10 mouse cellular contexts compared by ENCODE assay signal in genomic region chr11:18885729-18886325, GRCm38 (mm10).
DNase-seq lines count a peak whose midpoint lies in the region; ATAC-seq and TF ChIP-seq lines count a peak whose summit lies in the region.
"Had no signal": no experiment of that assay in that cellular context is flagged by ENCODE, and none has a peak within 500 bp of the region (broad histone marks: within the 10 kb centered on the region; RNA-seq: fewer than 3 reads in every experiment).

No protein-coding gene starts in this region.

- no peaks in the 10 kb centered on the region for H3K27me3 ChIP-seq in lung, embryonic 14.5 days (ENCODE audit: insufficient read depth, low read length)
- no peaks in the 10 kb centered on the region for H3K27me3 ChIP-seq in liver, adult 2 months (ENCODE audit: control insufficient read depth, insufficient read depth, low read length)
- H3K27me3 ChIP-seq in stomach, embryonic 16.5 days (ENCODE audit: control insufficient read depth, insufficient read depth, low read length) = no peaks in the 10 kb centered on the region

- no peaks in the 10 kb centered on the region for H3K9me3 ChIP-seq in lung, embryonic 14.5 days (ENCODE audit: low read depth, low read length)
- no peaks in the 10 kb centered on the region for H3K9me3 ChIP-seq in stomach, embryonic 16.5 days (replicated peaks; ENCODE audit: control insufficient read depth, low read length)
- H3K9me3 ChIP-seq: G1E had no signal

- H3K36me3 ChIP-seq in lung, embryonic 14.5 days (ENCODE audit: insufficient read depth) = peaks cover 46% of the 10 kb centered on the region
- H3K36me3 ChIP-seq in liver, adult 2 months (ENCODE audit: control insufficient read depth, insufficient read depth, low read length) = no peaks in the 10 kb centered on the region; the same call in none of the 2 replicates
- 0 out of 2 replicates have a peak, but pooled peaks cover 4% of the 10 kb centered on the region for H3K36me3 ChIP-seq in stomach, embryonic 16.5 days (ENCODE audit: control insufficient read depth, insufficient read depth, low read length)
- H3K36me3 ChIP-seq: G1E had no signal

- no peaks in the 10 kb centered on the region for H3K79me2 ChIP-seq in liver, adult 2 months (ENCODE audit: control insufficient read depth, insufficient read depth, low read length)

- no peak overlapping the region; the same call in 1 of the 2 replicates for H3K9ac ChIP-seq in lung, embryonic 14.5 days
- H3K9ac ChIP-seq in liver, adult 2 months (ENCODE audit: low read depth, low read length) = no peak overlapping the region
- 0 out of 2 replicates have a peak overlapping the region, but pooled peaks have one; percentile 36 for H3K9ac ChIP-seq in stomach, embryonic 16.5 days (ENCODE audit: low read length)

- no peak for TF ChIP-seq POLR2A in lung, adult 2 months (IDR thresholded peaks at IDR 0.05; ENCODE audit: borderline replicate concordance, extremely low read depth, low read depth, low read length)
- no peak for TF ChIP-seq POLR2A in liver, adult 2 months (IDR thresholded peaks at IDR 0.05; ENCODE audit: extremely low read depth, insufficient read depth, low read length)

- no peak overlapping the region for H3K4me2 ChIP-seq in lung, embryonic 14.5 days
- peak overlapping the region; percentile 14; the same call in 1 of the 2 replicates for H3K4me2 ChIP-seq in stomach, embryonic 16.5 days (ENCODE audit: low read depth, low read length)

- WGBS in lung, embryonic 14.5 days = 19% methylated on average over 9 of the region's 9 CpGs
- 44% methylated on average over 9 of the region's 9 CpGs for WGBS in lung, adult 2 months
- WGBS in liver, adult 2 months = 20% methylated on average over 9 of the region's 9 CpGs
- WGBS in stomach, embryonic 16.5 days = 17% methylated on average over 9 of the region's 9 CpGs

- no peak for TF ChIP-seq CTCF in lung, embryonic 14.5 days (IDR thresholded peaks at IDR 0.05; ENCODE audit: low read depth)
- no peak for TF ChIP-seq CTCF in lung, adult 2 months (IDR thresholded peaks at IDR 0.05; ENCODE audit: insufficient read depth, low read length)
- no peak for TF ChIP-seq CTCF in liver, adult 2 months (IDR thresholded peaks at IDR 0.05; ENCODE audit: low read depth, low read length)

- H3K27ac ChIP-seq in lung, embryonic 14.5 days (ENCODE audit: low read depth) = peak overlapping the region; percentile 54; the same call in 1 of the 2 replicates
- no peak overlapping the region for H3K27ac ChIP-seq in liver, adult 2 months (replicated peaks; ENCODE audit: insufficient read depth, low read depth, low read length)
- H3K27ac ChIP-seq in stomach, embryonic 16.5 days (ENCODE audit: low read length) = peak overlapping the region; percentile 75

- H3K4me3 ChIP-seq in lung, embryonic 14.5 days (ENCODE audit: low read depth, low read length) = no peak overlapping the region
- no peak overlapping the region for H3K4me3 ChIP-seq in lung, adult 2 months (replicated peaks; ENCODE audit: extremely low read depth, low read depth, low read length)
- no peak overlapping the region for H3K4me3 ChIP-seq in liver, adult 2 months (ENCODE audit: insufficient read depth, low read depth, low read length)
- no peak overlapping the region for H3K4me3 ChIP-seq in stomach, embryonic 16.5 days (replicated peaks; ENCODE audit: low read length)

- ATAC-seq in lung, embryonic 14.5 days (ENCODE audit: insufficient read depth) = no peak
- ATAC-seq in hematopoietic stem cell, adult 5-6 weeks (replicated peaks in 1 of 2; ENCODE audit: insufficient read depth in 1 of 2, low FRiP score in 2 of 2, low TSS enrichment in 1 of 2, low read depth in 1 of 2, poor library complexity in 2 of 2, severe bottlenecking in 2 of 2) = 0 out of 4 replicates have a peak, but pooled peaks have one; percentile 38 to 46
- peak; percentile 49; the same call in 1 of the 2 replicates for ATAC-seq in stomach, embryonic 16.5 days (ENCODE audit: insufficient read depth, low FRiP score)

- peaks cover 16% of the 10 kb centered on the region; the same call in 1 of the 2 replicates for H3K4me1 ChIP-seq in lung, embryonic 14.5 days (ENCODE audit: insufficient read depth)
- no peaks in the 10 kb centered on the region; the same call in none of the 2 replicates for H3K4me1 ChIP-seq in lung, adult 2 months (ENCODE audit: control insufficient read depth, insufficient read depth, low read length)
- H3K4me1 ChIP-seq in liver, adult 2 months (ENCODE audit: control insufficient read depth, insufficient read depth, low read length) = peaks cover 2% of the 10 kb centered on the region
- H3K4me1 ChIP-seq in stomach, embryonic 16.5 days (ENCODE audit: control insufficient read depth, insufficient read depth, low read length) = peaks cover 43% of the 10 kb centered on the region

- DNase-seq in lung, embryonic 14.5 days = no peak
- DNase-seq in lung, adult 2 months = no peak
- peak; percentile 13 for DNase-seq in liver, adult 2 months (ENCODE audit: extremely low read depth, low read depth, low spot score)
- no peak for DNase-seq in lung, postnatal 10 days
- DNase-seq in frontal cortex, postnatal 14 days (ENCODE audit: low spot score in 2 of 2) = no peak
- no peak for DNase-seq in layer of hippocampus, postnatal 25 days (ENCODE audit: extremely low spot score in 1 of 2, low spot score in 1 of 2)
- DNase-seq: cerebellum, postnatal 10 days had no signal
